Mouse (Mus musculus) cerebellum, adult 11-12 months (tissue): ENCODE results near the gene 9930111J21Rik2.
"Not testable (repeated sequence)": the region's sequence is repeated elsewhere in the genome, so short reads cannot be mapped to it uniquely, and the experiment has no call there.

Source experiments
- DNase-seq: peaks from one replicate; pipeline ENCODE4 v3.0.0; 2022

9930111J21Rik2 gene

GRCm38 (mm10) chr11:49051093-49051891 is at the start of gene 9930111J21Rik2:
TSS of gene 9930111J21Rik2 (minus strand) at chr11:49051242.
- not testable (repeated sequence) for DNase-seq

GRCm38 (mm10) chr11:49100409-49100808 is 49.4 kb upstream of the 9930111J21Rik2 start:
- DNase-seq = no peak

GRCm38 (mm10) chr11:49095367-49095766 is 44.3 kb upstream of the 9930111J21Rik2 start:
- no peak for DNase-seq

GRCm38 (mm10) chr11:49093861-49094660 is 43.0 kb upstream of the 9930111J21Rik2 start:
- DNase-seq = no peak

- no peak for DNase-seq
Observed at GRCm38 (mm10) chr11:49092786-49093185, 41.7 kb upstream of the 9930111J21Rik2 start.

GRCm38 (mm10) chr11:49092053-49092586 is 41.1 kb upstream of the 9930111J21Rik2 start:
- no peak for DNase-seq

- DNase-seq = no peak
Observed at GRCm38 (mm10) chr11:49091171-49091570, 40.1 kb upstream of the 9930111J21Rik2 start.

GRCm38 (mm10) chr11:49090551-49090950 is 39.5 kb upstream of the 9930111J21Rik2 start:
- DNase-seq = no peak

GRCm38 (mm10) chr11:49089735-49090507 is 38.9 kb upstream of the 9930111J21Rik2 start:
- no peak for DNase-seq

- DNase-seq = no peak
Observed at GRCm38 (mm10) chr11:49088990-49089652, 38.1 kb upstream of the 9930111J21Rik2 start.

GRCm38 (mm10) chr11:49087830-49088616 is 37.0 kb upstream of the 9930111J21Rik2 start:
- no peak for DNase-seq

GRCm38 (mm10) chr11:49086858-49087361 is 35.9 kb upstream of the 9930111J21Rik2 start:
- no peak for DNase-seq

GRCm38 (mm10) chr11:49084875-49085274 is 33.8 kb upstream of the 9930111J21Rik2 start:
- no peak for DNase-seq

- DNase-seq = no peak
Observed at GRCm38 (mm10) chr11:49084385-49084784, 33.3 kb upstream of the 9930111J21Rik2 start.

GRCm38 (mm10) chr11:49083808-49084207 is 32.8 kb upstream of the 9930111J21Rik2 start:
- DNase-seq = no peak

- no peak for DNase-seq
Observed at GRCm38 (mm10) chr11:49083146-49083545, 32.1 kb upstream of the 9930111J21Rik2 start.

GRCm38 (mm10) chr11:49081886-49082285 is 30.8 kb upstream of the 9930111J21Rik2 start:
- DNase-seq = no peak

GRCm38 (mm10) chr11:49081356-49081755 is 30.3 kb upstream of the 9930111J21Rik2 start:
- DNase-seq = no peak

- DNase-seq = no peak
Observed at GRCm38 (mm10) chr11:49080636-49081035, 29.6 kb upstream of the 9930111J21Rik2 start.

- no peak for DNase-seq
Observed at GRCm38 (mm10) chr11:49078719-49079118, 27.7 kb upstream of the 9930111J21Rik2 start.

GRCm38 (mm10) chr11:49077012-49077411 is 26.0 kb upstream of the 9930111J21Rik2 start:
- no peak for DNase-seq
